ENCODE assay signal across 17 mouse cellular contexts in genomic region chr3:28736981-28737380, GRCm38 (mm10). TPM values are rescaled to one million over a fixed set of nuclear protein-coding genes. Genes with fewer than 3 reads are reported as not detected.
A peak's percentile ranks its signal among the peaks of the same experiment; 100 is the strongest.
DNase-seq lines count a peak whose midpoint lies in the region; ATAC-seq lines count a peak whose summit lies in the region.
"Had no signal": no experiment of that assay in that cellular context is flagged by ENCODE, and none has a peak within 500 bp of the region (broad histone marks: within the 10 kb centered on the region; RNA-seq: fewer than 3 reads in every experiment).

No protein-coding gene starts in this region.

- H3K4me1 ChIP-seq in midbrain, embryonic 11.5 days (ENCODE audit: control insufficient read depth, insufficient read depth, low read length): no peaks in the 10 kb centered on the region
- 0 out of 2 replicates have a peak, but pooled peaks cover 3% of the 10 kb centered on the region for H3K4me1 ChIP-seq in midbrain, embryonic 10.5 days
- H3K4me1 ChIP-seq in kidney, embryonic 14.5 days (ENCODE audit: control insufficient read depth, insufficient read depth, low read length): no peaks in the 10 kb centered on the region
- H3K4me1 ChIP-seq in liver, embryonic 15.5 days (replicated peaks): no peaks in the 10 kb centered on the region
- H3K4me1 ChIP-seq: stomach, embryonic 15.5 days had no signal

- DNase-seq in midbrain, embryonic 11.5 days (ENCODE audit: low spot score, missing footprints): peak; percentile 62
- DNase-seq in midbrain, embryonic 10.5 days (ENCODE audit: low spot score): no peak
- DNase-seq in kidney, adult 11 months: peak; percentile 78
- no peak for DNase-seq in urinary bladder, adult 2 months (ENCODE audit: low spot score)
- DNase-seq in left cerebral cortex, adult 9 months (ENCODE audit: low spot score in 2 of 2): no peak
- no peak for DNase-seq in urinary bladder, adult 18-20 months (ENCODE audit: low spot score in 2 of 2)
- DNase-seq: cerebellum, adult 9-10 months; gastrocnemius, adult 2 months; heart, postnatal 36 days had no signal

- no peak overlapping the region for H3K27ac ChIP-seq in midbrain, embryonic 11.5 days (ENCODE audit: low read depth, low read length)
- H3K27ac ChIP-seq in midbrain, embryonic 10.5 days (replicated peaks): no peak overlapping the region
- H3K27ac ChIP-seq in kidney, embryonic 14.5 days (ENCODE audit: low read depth, low read length): no peak overlapping the region
- H3K27ac ChIP-seq in liver, embryonic 15.5 days (replicated peaks): no peak overlapping the region
- H3K27ac ChIP-seq: embryonic facial prominence, embryonic 12.5 days; gastrocnemius, adult 2 months; heart, embryonic 13.5 days; midbrain, embryonic 12.5 days; stomach, embryonic 15.5 days had no signal

- no peak overlapping the region for H3K9ac ChIP-seq in midbrain, embryonic 11.5 days (ENCODE audit: low read length)
- H3K9ac ChIP-seq in kidney, embryonic 14.5 days (ENCODE audit: low read depth, low read length): no peak overlapping the region
- H3K9ac ChIP-seq in liver, embryonic 15.5 days: no peak overlapping the region
- H3K9ac ChIP-seq: embryonic facial prominence, embryonic 12.5 days; heart, embryonic 13.5 days; midbrain, embryonic 12.5 days; stomach, embryonic 15.5 days had no signal

- ATAC-seq in midbrain, embryonic 11.5 days (ENCODE audit: low FRiP score): no peak
- peak; percentile 48; the same call in 1 of the 2 replicates for ATAC-seq in kidney, embryonic 14.5 days (ENCODE audit: low FRiP score, low TSS enrichment)
- ATAC-seq in liver, embryonic 15.5 days (ENCODE audit: insufficient read depth): peak; percentile 60
- ATAC-seq: inflammation-experienced regulatory T-cells, adult 6 months had no signal

- H3K27me3 ChIP-seq in midbrain, embryonic 11.5 days (ENCODE audit: control insufficient read depth, insufficient read depth, low read length): no peaks in the 10 kb centered on the region
- no peaks in the 10 kb centered on the region for H3K27me3 ChIP-seq in midbrain, embryonic 10.5 days (ENCODE audit: low read depth, poor library complexity, severe bottlenecking)
- H3K27me3 ChIP-seq in kidney, embryonic 14.5 days (ENCODE audit: control insufficient read depth, insufficient read depth, low read length): no peaks in the 10 kb centered on the region
- no peaks in the 10 kb centered on the region for H3K27me3 ChIP-seq in liver, embryonic 15.5 days
- H3K27me3 ChIP-seq: embryonic facial prominence, embryonic 12.5 days; heart, embryonic 13.5 days; midbrain, embryonic 12.5 days; stomach, embryonic 15.5 days had no signal

- H3K4me3 ChIP-seq in midbrain, embryonic 11.5 days (ENCODE audit: low read depth, low read length): no peak overlapping the region
- no peak overlapping the region for H3K4me3 ChIP-seq in midbrain, embryonic 10.5 days
- no peak overlapping the region for H3K4me3 ChIP-seq in kidney, embryonic 14.5 days (ENCODE audit: low read length)
- H3K4me3 ChIP-seq in liver, embryonic 15.5 days (replicated peaks): no peak overlapping the region
- H3K4me3 ChIP-seq: embryonic facial prominence, embryonic 12.5 days; gastrocnemius, adult 2 months; heart, embryonic 13.5 days; midbrain, embryonic 12.5 days; myocyte; stomach, embryonic 15.5 days had no signal

- no peaks in the 10 kb centered on the region for H3K9me3 ChIP-seq in midbrain, embryonic 11.5 days (ENCODE audit: control insufficient read depth, low read length)
- no peaks in the 10 kb centered on the region for H3K9me3 ChIP-seq in midbrain, embryonic 10.5 days (replicated peaks)
- no peaks in the 10 kb centered on the region for H3K9me3 ChIP-seq in kidney, embryonic 14.5 days (ENCODE audit: control insufficient read depth, low read length)
- no peaks in the 10 kb centered on the region for H3K9me3 ChIP-seq in liver, embryonic 15.5 days (replicated peaks)
- H3K9me3 ChIP-seq: embryonic facial prominence, embryonic 12.5 days; heart, embryonic 13.5 days; midbrain, embryonic 12.5 days; stomach, embryonic 15.5 days had no signal

- 55% methylated on average over 2 of the region's 2 CpGs for WGBS in midbrain, embryonic 11.5 days
- WGBS in midbrain, embryonic 10.5 days: 43% methylated on average over 2 of the region's 2 CpGs
- 50% methylated on average over 2 of the region's 2 CpGs for WGBS in kidney, embryonic 14.5 days
- WGBS in liver, embryonic 15.5 days (ENCODE audit: insufficient replicate concordance): 55% methylated on average over 2 of the region's 2 CpGs

- H3K36me3 ChIP-seq in midbrain, embryonic 11.5 days (ENCODE audit: control insufficient read depth, insufficient read depth, low read length): no peaks in the 10 kb centered on the region
- H3K36me3 ChIP-seq in midbrain, embryonic 10.5 days: no peaks in the 10 kb centered on the region
- H3K36me3 ChIP-seq in kidney, embryonic 14.5 days (ENCODE audit: control insufficient read depth, insufficient read depth, low read length): no peaks in the 10 kb centered on the region
- no peaks in the 10 kb centered on the region for H3K36me3 ChIP-seq in liver, embryonic 15.5 days (replicated peaks)
- H3K36me3 ChIP-seq: embryonic facial prominence, embryonic 12.5 days; heart, embryonic 13.5 days; midbrain, embryonic 12.5 days; stomach, embryonic 15.5 days had no signal

- H3K4me2 ChIP-seq in midbrain, embryonic 11.5 days: no peak overlapping the region
- H3K4me2 ChIP-seq in kidney, embryonic 14.5 days (replicated peaks; ENCODE audit: low read depth, low read length): no peak overlapping the region
- H3K4me2 ChIP-seq in liver, embryonic 15.5 days: no peak overlapping the region
- H3K4me2 ChIP-seq: embryonic facial prominence, embryonic 12.5 days; heart, embryonic 13.5 days; midbrain, embryonic 12.5 days; stomach, embryonic 15.5 days had no signal

RNA-seq across cellular contexts. Expression of gene Slc2a2, which starts 39.3 kb away (rescaled TPM):
- not detected in 2 replicates for polyA plus RNA-seq in midbrain, embryonic 11.5 days (2014; fragmentation: Nextera tagmentation; extraction: Ambion mirVana)
- polyA plus RNA-seq in midbrain, embryonic 10.5 days (2016; fragmentation: Nextera tagmentation; extraction: Ambion mirVana): not detected in 2 replicates
- 7.4 and 10.8 TPM in 2 replicates for polyA plus RNA-seq in kidney, embryonic 14.5 days (2014; fragmentation: Nextera tagmentation; extraction: Ambion mirVana)
- 32.3 and 36.5 TPM in 2 replicates for polyA plus RNA-seq in liver, embryonic 15.5 days (2015; fragmentation: Nextera tagmentation; extraction: Ambion mirVana)
- polyA plus RNA-seq in urinary bladder, adult 2 months (2012; rRNA removed): 0.10 and 0.12 TPM in 2 replicates
- polyA plus RNA-seq: myocyte had no signal

RNA-seq across cellular contexts. Expression of gene Eif5a2, which starts 44.1 kb away (rescaled TPM):
- 18.0 and 20.7 TPM in 2 replicates for polyA plus RNA-seq in midbrain, embryonic 11.5 days (2014; fragmentation: Nextera tagmentation; extraction: Ambion mirVana)
- polyA plus RNA-seq in midbrain, embryonic 10.5 days (2016; fragmentation: Nextera tagmentation; extraction: Ambion mirVana): 12.1 and 13.4 TPM in 2 replicates
- 6.7 and 10.9 TPM in 2 replicates for polyA plus RNA-seq in kidney, embryonic 14.5 days (2014; fragmentation: Nextera tagmentation; extraction: Ambion mirVana)
- polyA plus RNA-seq in liver, embryonic 15.5 days (2015; fragmentation: Nextera tagmentation; extraction: Ambion mirVana): 5.2 and 5.7 TPM in 2 replicates
- polyA plus RNA-seq in urinary bladder, adult 2 months (2012; rRNA removed): 4.7 and 5.0 TPM in 2 replicates

Comparison
In these comparisons a context has a peak if more than half of its experiments do, and no peak if none do; other contexts are left out.
1. DNase-seq: peak in midbrain, embryonic 11.5 days (single experiment) and kidney, adult 11 months (single experiment); none in midbrain, embryonic 10.5 days (single experiment), urinary bladder, adult 2 months (single experiment), left cerebral cortex, adult 9 months (0 of 2) and urinary bladder, adult 18-20 months (0 of 2).